Mouse (Mus musculus) liver, adult (tissue): ENCODE results near the gene Clasp1.

Source experiments
- GATA4 ChIP-seq: IDR thresholded peaks from 2 replicates; pipeline ENCODE4 v1.6.1; 2014; ENCODE audit warnings: mild to moderate bottlenecking, low read length; ENCODE audit not compliant: insufficient replicate concordance

The Clasp1 gene

DNA sequence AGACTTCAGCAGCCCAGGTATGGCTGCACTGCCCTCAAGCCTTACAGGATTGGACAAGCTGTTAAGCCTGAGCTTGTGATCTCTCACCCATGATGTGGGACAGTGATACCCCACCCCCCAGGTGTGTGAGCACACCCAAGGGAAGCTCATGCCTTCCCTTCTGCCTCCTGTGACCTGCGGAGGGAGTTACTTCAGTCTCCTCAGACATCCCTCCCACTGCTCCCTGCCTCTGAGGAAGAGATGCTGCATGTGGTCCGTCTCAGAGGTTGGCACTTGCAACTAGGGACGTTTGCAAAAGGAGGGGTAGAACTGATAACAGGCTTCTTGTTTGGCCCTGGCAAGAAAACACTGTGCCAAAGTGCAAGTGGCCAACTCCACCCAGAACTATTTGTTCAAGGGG is 234.0 kb downstream of the Clasp1 start:
- no peak for TF ChIP-seq GATA4

GRCm38 (mm10) chr1:118625461-118625860 is 236.6 kb downstream of the Clasp1 start:
- TF ChIP-seq GATA4, result no peak

- TF ChIP-seq GATA4, result no peak
Measured at GRCm38 (mm10) chr1:118625921-118626320, 237.1 kb downstream of the Clasp1 start.

DNA sequence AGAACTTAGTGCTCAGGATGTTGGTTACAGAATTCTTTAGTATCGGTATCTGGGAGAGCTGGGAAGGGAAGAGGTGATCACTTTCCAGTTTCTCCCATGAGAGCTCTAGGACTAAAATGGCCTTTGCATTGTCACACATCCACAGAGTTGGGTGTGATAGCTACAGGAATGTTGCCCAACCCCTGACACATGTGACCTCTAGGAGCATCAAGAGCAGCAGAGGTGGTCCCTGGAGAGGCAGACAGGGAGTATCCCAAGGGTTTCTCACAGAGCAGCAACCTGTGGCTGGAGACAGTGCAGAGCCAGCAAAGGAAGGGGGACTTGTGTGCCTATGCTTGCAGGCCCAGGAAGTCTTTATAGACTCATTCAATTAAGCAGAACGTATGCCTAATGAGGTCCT is 237.6 kb downstream of the Clasp1 start:
- no peak for TF ChIP-seq GATA4

DNA sequence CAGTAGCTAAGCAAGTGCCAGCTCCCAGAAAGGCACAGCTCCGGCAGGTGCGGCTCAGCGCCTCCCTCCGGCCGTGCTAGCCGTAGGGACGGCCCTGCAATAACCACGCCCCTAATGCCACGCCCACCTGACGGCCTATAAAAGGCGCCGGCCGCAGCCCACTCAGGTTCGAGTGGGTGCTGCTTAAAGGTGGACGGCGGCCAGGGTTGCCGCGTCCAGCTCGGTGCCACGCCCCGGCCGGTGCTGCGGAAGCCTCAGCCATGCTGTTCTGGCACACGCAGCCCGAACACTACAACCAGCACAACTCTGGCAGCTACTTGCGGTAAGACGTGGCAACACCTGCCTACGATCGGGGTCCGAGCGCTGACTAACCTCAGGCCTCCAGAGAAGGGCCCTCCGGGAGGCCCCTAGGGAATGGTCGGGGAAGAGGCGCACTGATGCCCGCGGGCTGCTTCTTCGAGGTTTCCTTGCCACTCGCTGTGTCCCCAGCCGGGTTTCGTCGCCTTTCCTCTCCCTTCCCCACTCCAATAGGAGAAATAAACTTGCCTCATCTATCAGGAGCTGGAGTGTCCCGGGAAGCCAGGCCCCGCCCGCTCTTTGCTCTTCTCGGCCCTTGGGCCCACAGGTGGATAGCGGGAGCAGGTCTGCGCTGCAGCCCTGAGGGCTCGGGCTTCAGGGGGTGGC is 239.1 kb downstream of the Clasp1 start, which contains the start of gene Tfcp2l1:
Gene Tfcp2l1 (plus strand): TSS at position 165 of the 684 bp plus-strand sequence.
- no peak for TF ChIP-seq GATA4

GRCm38 (mm10) chr1:118633415-118633980 is 244.6 kb downstream of the Clasp1 start:
- no peak for TF ChIP-seq GATA4

GRCm38 (mm10) chr1:118642296-118642999 is 253.6 kb downstream of the Clasp1 start:
- no peak for TF ChIP-seq GATA4

- no peak for TF ChIP-seq GATA4
Measured at GRCm38 (mm10) chr1:118643138-118643979, 254.5 kb downstream of the Clasp1 start.

DNA sequence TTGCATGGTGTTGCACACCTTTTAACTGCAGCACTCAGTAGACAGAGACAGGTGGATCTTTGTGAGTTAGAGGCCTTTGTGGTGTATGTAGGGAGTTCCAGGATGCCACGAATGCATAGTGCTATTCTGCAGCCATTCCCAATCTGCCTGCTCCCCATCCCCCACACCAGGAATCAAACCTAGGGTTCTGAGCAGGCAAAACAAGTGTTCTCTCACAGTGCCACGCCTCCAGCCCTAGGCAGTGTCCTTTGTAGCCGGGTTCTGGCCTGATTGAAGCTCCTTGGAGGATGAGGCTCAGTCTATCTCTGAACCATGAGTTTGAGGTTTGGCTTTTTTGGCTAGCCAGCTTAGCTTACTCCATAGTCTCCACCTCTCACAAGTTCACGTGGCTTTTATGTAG is 256.8 kb downstream of the Clasp1 start:
- TF ChIP-seq GATA4, result no peak

DNA sequence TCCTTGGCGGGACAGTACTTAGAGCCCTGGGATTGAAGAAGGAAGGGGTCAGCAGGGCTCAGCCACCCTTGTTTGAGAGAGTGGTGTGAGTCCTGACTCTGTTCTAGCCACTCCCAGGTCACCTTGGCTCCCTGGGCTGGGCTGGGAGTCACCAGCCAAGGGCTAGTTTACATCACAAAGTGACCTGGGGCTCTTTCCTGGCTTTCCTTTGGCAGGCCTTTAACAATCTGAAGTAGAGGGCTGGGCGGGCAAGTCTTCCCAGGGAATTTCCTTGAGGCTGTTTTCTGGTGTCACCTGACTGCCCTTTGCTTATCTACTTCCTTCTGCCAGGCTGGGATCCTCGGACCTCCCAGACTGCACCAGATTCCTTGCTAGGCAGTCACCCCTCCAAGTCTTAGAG is 259.2 kb downstream of the Clasp1 start:
- TF ChIP-seq GATA4, result no peak

DNA sequence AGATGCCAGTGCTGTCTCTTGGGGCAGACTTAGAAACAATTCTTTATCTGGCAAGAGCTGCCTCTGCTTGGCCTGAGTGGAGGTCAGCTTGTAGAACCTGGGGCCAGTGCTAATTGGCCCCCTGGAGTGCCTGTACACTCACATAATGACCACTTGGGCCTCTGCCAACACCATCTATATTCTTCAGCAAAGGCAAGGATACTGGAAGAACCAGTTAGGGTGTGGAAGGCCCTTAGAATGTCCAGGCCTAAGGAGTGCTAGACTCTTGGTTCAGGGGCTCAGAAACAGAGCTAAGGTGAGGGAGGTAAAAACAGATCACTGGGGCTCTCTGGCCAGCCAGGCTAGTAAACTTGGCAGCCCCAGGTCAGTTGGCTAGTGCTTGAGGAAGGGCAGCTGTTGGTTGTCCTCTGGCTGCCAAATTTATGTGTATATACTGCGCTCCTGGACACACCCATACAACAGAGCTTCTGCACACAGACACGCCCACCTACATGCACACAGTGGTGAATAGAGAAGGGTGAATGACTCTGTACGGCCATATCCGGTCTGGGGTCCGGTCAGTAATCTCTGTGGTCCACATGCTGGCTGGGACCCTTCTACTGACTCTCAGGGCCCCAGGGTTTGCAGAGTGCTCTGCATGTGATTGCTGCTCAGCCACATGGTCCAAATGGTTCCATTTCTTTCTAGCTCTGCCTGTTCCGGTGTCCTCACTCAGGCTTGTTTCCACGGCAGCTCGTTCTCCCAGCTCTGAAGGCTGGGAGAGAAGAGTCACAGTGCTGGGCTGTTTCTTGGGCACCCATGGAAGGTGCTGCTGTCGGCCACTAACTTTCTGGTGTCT is 261.3 kb downstream of the Clasp1 start:
- no peak for TF ChIP-seq GATA4

DNA sequence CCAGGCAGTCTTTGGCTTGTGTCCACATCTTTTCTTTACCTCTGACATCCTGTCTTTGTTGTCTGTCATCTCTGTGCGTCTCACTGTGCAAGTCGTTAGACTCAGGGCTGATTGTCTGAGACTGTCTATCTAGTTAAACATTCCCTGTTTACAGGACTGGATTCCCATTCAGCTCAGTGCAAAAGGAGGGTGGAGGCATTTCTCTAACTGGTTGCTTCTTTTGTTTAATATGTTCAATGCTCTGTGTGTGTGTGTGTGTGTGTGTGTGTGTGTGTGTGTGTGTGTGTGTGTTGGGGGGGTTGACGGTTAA is 261.9 kb downstream of the Clasp1 start:
- TF ChIP-seq GATA4, result no peak

GRCm38 (mm10) chr1:118658716-118659115 is 269.9 kb downstream of the Clasp1 start:
- TF ChIP-seq GATA4, result no peak

DNA sequence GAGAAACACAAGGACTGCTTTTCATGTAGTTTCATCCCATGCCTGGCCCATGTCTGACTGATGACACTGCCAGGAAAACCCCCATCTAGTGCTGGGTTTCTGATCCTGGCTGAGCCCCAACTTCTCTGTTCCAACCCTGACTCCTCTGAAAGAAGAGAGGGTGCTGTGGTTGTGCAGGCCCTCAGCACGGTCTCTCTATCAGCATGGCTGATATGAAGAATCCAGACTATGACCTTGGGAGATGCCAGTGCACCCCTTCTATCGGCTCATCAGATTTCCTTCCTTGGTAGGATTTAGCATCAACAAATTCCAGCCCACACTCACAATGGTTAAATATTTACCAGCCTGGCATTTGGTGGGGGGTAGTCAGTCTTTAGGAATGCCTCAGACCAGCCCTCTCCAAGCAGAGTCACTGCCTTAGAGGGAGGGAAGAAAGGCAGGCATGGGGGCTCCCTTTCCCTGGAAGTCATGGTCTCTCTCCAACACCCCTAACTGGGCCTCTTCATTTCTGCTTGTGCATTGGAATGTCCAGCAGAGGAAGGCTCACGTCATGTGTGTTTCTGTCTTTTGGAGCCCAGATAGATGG is 272.1 kb downstream of the Clasp1 start:
- no peak for TF ChIP-seq GATA4
